Mouse (Mus musculus) T-helper 1 cell (primary cell): ENCODE measurements around the gene Bpifa5.

Experiments
- in situ Hi-C: fragments of 300-600 bp; cut with MboI, MseI; formaldehyde crosslinking; loops from one replicate; pipeline ENCODE4 v1.15.1; 2025; ENCODE audit warnings: high pct_unique_total_duplicates

Bpifa5 gene

GRCm38 (mm10) chr2:154206908-154207307, 44.5 kb downstream of the Bpifa5 start:
- in situ Hi-C loops = no loop called here

GRCm38 (mm10) chr2:154209112-154209511, 46.7 kb downstream of the Bpifa5 start:
- in situ Hi-C loops = no loop called here

GRCm38 (mm10) chr2:154211121-154211520, 48.7 kb downstream of the Bpifa5 start:
- in situ Hi-C loops = no loop called here

- in situ Hi-C loops = no loop called here
Measured at GRCm38 (mm10) chr2:154211881-154212280, 49.5 kb downstream of the Bpifa5 start.

- in situ Hi-C loops = loop anchor here (5.0 kb wide), 1 partner anchor 167 kb away; no protein-coding TSS in a partner anchor
Measured at GRCm38 (mm10) chr2:154215191-154215590, 52.8 kb downstream of the Bpifa5 start.
